Mouse (Mus musculus): Measurements from ENCODE around the gene Slc52a3.

The Slc52a3 gene

DNA sequence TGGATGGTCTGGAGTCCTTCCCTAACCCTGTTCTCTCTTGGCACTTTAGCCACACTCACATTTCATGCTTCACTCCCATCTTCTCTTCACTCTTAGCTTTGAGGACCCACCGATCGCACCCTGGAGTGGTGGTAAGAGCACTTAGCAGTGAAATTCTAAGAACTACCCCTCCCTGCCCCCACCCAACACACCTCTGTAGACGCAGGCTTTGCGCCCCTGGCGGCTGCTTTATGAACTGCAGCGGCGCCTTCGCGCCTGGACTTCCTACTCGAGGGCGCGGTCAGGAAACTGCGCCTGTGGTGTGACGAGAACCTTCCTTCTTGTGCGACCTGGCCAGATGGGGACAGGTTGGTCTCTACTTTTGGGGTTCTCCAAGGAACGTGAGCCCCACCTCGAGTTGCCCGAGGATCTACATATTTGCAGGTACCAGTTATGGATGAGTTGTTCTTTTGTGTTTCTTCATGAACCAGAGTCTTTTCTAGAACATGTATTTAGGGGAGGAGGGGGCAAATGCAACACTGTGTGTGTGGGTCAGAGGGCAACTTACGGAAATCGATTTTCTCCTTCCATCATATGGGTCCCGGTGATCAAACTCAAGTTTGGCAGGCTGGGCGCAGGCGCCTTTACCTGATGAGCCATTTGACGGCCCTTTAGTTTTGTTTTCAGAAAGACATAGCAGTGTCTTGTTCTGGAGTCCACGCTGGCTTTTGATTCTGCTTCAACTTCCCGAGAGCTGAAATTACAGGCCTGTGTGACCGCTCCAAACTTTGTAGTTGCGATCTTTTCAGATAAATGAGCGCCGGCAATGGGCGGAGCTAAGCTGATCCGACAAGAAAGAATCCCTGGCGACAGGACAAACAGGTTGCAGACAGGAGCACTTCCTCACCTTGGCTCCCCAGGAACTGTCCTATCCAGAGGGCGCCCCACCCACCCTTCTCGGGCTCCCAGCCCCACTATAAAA lies at the start of gene Slc52a3:
Slc52a3 (plus strand) TSS at position 283 of the 961 bp plus-strand sequence.
- peak; percentile 86 to 89 for DNase-seq (ENCODE audit: low spot score in 2 of 2)

DNA sequence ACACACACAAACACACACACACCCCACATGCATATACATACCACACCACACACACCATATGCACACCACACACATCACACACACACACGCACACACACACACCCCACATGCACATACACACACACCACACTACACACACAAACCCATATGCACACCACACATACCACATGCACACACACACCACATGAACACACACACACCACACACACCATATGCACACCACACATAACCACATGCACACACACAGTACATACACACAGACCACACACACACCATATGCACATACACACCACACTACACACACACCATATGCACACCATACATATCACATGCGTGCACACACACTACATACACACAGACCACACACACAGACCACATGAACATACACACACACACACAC lies 48.7 kb upstream of the Slc52a3 start:
- DNase-seq (ENCODE audit: low spot score in 2 of 2): no peak

DNA sequence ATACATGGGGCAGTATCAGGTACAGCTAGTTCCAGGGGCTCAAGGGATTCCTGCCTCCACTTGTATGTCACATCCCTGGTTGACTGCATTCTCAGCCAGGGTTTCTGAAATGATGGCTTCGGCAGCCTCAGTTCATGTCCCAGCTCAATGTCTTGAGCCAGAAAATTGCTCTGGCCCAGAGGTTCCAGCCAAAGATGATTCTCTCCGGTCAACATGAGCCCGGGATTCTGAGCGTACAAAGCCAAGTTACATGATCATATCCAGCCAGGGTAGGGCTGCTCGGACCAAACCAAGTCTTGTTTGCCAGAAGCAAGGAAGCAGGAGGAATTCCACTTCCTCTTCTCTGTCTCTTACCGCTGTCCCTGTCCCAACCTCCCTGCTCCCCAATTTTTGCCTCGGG lies 48.0 kb upstream of the Slc52a3 start:
- no peak for DNase-seq (ENCODE audit: low spot score in 2 of 2)

DNA sequence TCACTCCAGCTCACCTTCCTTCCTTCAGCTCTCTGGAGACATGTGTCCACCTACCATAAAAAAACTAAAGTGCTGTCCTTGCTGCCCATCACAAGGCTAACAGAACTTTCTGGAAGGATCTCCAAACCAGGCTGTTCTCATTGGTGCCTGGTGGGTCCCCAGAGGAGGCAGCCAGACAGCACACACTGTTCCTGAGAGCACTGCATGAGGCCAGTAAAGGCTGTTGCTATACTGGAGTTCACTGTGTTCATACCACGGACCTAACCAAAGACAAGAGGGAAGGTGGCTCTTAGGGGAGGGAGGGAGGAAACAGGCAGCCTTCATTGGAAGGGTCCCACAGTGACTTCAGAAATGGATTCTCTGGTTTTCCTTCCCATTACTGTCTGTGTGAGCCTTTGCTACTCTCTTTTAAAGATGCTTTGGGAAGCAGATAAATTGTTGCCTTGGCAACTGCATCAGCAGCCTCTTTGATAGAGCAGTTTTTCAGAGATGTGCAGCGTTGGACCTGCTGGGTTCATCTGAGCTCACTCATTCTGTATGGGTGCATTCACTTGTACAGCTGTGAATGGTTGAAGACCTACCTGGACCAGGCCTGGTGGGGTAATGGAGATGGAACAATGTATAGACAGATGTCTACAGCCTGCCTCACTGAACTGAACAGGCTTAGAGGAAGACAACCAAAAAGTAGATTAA lies 47.1 kb upstream of the Slc52a3 start:
- no peak for DNase-seq (ENCODE audit: low spot score in 2 of 2)

DNA sequence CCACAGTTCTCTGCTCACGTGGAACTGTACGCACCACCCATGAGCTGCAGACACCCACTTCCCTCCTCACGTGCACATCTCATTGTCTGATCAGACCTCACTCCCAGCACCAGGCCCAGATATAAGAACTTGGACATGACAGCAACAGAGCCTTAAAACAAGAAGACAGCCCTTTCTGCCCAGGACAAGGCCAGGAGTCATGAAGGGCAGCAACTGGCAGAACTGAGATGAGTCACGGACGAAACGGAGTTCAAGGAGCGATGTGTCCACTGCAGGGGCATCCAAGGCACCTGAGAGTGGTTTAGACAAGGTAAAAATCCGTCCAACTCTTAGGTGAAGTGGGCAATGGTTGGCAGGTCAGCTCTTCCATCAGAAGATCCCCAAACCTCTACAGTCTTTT lies 42.6 kb upstream of the Slc52a3 start:
- no peak for DNase-seq (ENCODE audit: low spot score in 2 of 2)

DNA sequence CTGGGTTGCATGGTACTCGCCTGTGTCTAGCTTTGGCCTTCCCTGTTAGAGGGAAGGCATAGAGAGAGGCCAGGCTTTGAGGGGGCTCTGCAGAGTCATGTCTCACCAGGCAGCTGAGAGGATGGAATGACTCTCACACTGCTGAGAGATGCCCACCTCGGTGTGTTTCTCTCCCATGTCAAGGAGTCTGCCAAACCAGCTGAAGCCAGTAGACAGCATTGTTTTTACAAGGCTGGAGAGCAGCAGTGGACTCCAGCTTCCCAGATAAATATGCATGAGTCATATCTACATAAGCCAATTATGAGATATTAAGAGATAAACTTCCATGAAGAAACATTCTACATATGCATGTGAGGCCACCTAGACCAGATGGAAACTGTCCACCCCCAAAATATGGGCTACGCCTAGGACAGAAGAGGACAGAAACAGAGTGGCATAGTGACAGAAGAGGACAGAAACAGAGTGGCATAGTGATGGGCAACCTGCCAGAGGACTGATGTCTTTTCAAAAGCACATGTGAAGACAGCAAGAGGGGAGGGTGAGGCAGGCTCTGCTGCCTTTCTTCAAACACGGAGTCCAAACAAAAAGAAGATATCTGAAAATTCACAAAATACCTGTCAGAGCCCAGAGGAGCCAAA lies 39.7 kb upstream of the Slc52a3 start:
- DNase-seq (ENCODE audit: low spot score in 2 of 2): no peak

DNA sequence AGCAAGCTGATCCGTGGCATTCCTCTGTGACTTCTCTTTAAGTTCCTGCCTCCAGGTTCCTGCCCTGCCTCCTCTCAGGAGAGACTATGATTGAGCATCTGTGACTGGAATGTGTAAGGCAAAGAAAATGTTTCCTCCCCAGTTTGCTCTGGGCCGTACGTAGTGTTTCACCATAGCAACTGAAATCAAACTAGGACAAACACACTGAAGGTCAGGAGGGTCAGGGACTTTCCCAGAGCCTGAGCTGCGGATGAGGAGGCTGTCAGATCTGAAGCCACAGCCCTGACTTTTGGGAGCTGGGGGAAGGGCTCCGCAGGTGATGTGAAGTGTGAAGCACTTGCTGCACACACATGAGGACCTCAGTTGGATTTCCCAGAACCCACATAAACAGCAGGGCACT lies 37.0 kb upstream of the Slc52a3 start:
- no peak for DNase-seq (ENCODE audit: low spot score in 2 of 2)

DNA sequence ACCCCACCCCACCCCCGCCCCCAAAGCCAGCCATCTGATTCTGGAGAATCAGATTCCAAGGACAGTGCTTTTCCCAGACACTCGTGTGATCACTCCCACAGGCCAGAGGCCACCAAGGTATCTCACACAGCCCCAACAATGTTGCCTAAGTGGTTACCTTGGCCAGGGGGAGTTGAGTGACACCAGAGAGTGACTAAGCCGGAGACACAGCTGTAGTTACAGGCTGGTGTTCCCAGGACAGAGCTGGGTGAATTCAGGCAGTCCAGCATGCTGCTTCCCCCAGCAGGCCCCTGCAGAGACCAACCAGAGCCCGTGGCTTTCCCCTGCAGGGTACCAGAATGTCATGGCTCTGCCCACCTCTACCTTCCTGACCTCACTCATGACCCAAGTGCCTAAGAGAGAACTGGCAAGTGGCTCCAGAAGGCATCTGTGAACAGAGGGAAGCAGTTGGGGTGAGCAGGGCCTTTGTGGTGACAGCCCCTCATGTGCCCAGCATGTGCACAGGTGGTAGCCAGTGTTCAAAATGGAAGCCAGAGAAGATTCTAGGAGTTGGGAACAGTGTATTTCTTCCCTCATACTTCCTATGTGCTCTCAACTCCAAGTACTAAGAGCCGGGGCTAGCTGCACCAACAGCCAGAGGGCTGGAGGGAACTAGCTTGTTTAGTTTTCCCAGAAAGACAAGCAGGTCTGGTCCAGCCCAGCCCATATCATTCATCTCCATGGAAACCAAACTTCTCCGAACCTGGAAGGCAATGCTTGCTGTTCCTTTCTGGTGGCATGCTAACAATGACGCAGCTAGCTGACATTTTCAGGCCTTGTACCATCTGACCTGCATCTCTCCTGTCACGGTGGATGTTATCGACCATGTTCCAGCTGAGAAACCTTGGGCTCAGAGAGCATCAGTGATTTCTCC lies 34.8 kb upstream of the Slc52a3 start:
- DNase-seq (ENCODE audit: low spot score in 2 of 2): no peak

DNA sequence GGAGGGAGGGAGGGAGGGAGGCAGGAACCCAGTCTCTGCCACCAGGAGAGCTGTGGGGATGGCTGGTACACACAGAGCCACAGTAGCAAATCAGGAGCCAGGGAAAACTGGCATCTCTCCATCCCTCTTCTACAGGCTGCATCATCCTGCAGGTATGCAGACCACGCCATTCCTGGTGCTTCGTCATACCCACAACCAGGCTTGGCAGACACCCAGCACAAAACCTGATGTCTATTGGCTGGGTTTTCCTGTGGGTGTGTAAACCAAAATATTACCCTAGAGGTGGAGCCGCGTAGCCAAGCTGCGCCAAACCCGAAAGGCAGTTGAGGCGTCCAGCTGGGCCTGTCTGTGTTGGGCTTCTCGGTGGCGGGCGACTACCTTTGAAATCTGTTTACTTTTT lies 33.8 kb upstream of the Slc52a3 start:
- DNase-seq (ENCODE audit: low spot score in 2 of 2): no peak

DNA sequence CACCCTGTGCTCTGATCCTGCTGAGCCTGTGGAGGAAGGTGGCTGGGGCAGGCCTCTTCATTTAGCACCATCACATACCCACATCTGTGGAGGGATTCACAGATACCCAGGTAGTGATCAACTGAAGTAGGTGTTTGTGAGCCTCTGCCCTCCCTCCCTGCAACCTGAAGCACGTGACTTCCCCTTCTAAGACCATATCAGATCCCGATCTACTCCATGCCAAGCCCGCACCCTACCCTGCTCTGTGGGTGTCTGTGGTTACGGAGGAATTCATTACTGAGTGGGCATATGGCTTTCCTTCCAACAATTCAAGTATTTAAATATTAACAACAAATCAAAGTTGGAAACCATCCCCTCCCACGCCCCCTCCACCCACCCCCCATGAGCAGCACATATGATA lies 33.0 kb upstream of the Slc52a3 start:
- no peak for DNase-seq (ENCODE audit: low spot score in 2 of 2)

DNA sequence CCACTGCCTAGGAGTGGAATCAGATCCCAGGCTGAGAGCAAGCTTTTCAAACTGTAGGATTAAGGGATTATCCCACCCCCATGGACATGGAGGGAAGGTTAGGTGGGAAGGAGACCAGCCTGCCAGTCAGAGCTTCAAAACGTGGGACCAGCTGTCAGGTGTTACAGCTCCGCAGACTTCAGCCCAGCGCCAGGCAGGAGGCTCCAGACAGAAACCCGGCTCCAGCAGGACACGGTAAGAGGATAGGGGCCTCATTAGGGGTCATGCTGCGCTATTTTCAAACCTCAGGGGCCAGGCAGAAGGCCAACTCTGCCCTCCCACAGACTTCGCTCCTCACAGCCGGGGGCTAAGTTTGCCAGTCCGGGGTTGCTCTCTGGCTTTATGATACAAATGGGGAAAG lies 32.3 kb upstream of the Slc52a3 start:
- DNase-seq (ENCODE audit: low spot score in 2 of 2): no peak

DNA sequence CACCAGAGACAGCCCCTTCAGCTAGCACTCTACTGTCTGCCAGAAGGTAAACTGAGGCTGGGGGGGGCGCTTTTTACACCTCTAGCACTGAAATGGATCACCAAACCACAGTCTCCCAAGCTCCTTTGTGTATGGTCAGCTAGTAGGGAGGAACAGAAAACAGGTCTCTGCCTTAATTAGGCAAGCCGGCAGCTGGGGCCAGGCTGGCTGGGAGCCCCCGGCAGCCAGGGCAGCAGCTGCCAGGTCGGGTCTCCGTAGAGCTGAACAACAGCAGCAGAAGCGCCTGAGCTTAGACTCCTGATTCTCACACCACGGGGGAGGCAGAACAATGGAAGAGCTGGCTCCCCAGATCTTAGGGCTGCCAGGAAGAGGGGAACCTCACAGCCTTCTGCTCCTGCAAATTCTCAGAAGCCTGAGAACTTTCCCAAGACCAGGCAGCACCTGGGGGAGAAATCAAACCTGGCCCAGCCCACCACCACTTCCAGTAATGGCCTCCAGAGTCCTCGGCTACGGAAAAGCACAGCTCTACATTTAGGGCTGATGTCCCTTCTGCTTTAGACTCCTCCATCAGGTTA lies 29.0 kb upstream of the Slc52a3 start:
- DNase-seq (ENCODE audit: low spot score in 2 of 2): no peak

DNA sequence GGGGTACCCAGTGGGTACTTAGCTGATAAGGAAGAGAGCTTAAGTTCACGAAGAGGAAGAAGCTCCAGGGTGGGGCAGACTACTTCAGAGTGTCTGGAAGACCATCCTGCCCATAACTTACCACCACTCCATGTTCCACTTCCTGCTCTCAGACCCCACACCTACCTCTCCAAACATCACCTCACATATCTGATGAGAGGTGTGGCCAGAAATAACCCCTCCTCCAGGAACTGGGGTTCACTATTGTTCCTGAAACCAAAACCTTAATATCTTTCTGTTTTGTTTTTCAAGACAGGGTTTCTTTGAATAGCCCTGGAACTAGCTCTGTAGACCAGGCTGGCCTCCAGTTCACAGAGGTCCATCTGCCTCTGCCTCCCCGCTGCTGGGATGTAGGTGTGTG lies 28.5 kb upstream of the Slc52a3 start:
- DNase-seq (ENCODE audit: low spot score in 2 of 2): no peak

DNA sequence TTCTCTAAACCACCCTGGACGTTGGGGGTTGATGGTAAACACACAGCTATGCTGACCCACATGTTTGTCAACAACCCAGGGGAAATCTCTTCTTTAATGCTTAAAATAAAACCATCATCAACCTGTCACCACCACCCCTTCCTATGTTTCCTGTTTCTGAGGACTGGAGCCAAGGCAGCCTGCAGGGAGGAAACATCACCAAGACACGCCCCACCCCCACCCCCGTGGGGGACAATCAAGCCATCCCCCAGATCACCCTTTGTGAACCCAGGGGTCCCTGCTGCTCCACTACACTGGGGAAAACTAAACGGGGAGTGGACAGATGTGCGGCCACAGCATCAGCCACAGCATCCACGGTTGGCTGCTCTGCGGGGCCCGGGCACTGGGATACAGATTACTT lies 27.9 kb upstream of the Slc52a3 start:
- no peak for DNase-seq (ENCODE audit: low spot score in 2 of 2)

DNA sequence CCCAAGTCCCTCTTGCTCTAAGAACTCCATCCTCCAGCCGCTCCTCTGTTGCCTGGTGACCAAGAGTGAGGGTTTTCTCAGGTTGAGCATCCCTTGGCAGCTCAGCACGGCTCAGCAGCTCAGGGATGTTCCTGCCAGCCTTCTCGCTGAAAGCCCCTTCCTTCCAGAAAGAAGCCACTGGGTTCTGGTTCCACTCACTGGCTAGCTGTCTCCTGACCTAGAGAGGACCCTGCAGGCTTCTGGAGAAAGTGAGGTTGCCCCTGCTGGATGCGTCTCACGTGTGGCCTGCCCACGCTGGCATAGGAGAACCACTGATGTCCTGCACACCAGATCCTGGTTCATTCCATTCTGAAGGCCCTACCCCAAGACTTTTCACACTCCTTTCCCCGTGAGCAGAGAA lies 27.3 kb upstream of the Slc52a3 start:
- no peak for DNase-seq (ENCODE audit: low spot score in 2 of 2)

DNA sequence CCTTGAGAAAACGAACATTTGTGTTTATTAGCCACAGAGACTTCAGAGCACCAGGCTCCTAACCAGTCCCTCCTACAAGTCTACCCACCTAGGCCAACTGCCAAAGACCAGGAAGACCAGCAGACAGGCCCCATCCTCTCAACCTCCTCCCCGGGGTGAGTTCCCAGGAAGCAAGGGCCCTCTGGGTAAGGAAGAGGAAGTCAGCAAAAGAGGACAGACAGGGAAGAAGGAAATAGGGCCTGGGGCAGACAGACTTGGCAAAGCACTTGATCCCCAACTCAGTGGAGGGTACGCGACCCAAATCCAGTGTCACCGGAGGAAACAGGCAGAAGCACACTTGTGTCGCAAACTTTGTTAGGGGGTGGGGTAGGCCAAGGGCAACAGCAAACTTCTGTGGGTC lies 26.9 kb upstream of the Slc52a3 start:
- no peak for DNase-seq (ENCODE audit: low spot score in 2 of 2)

DNA sequence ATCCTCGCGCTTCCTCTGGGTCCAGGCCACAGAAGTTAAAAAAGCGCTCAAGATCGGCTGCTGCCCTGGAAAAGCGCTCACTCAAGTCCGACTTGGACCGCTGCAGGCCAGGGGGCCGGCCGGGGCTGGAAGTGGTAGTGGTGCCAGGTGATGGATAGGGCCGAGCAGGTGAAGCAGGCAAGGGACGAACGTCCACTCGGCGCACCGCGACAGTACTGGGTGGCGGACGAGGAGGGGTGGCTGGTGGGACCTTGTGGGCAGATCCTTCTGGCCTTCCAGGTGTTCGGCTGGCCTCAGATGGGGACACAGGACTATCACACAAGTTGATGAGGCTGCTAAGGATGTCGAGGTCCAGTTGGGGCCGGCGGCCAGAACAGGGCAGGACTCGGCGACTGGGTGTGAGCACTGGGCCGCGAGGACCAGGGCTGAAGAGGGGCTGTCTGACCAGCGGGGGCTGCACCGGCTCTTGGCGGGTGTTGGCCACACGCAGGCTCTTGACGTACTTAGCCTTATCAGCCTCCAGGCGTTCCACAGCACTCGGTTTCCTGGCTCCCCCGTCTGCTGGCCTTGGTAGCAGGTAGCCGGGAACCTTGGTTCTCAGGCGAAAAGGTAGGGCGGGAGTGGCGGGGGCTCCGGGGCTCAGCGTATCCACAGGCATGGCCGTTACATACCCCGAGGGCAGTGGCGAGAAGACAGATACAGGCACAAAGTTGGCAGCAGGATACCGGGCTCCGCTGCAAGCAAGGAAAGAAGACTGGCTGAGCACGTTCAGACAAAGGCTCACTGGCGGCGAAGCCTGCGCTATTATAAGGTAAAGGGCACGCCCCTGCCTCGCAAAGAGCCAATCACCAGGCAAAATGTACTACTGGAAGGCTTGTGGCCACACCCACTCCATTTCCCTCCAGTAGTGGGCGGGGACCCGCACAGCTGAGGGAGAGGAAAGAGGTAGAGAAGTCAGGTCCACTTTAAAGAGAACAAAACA lies 25.8 kb upstream of the Slc52a3 start:
- peak; percentile 40 to 67 for DNase-seq (ENCODE audit: low spot score in 2 of 2)

DNA sequence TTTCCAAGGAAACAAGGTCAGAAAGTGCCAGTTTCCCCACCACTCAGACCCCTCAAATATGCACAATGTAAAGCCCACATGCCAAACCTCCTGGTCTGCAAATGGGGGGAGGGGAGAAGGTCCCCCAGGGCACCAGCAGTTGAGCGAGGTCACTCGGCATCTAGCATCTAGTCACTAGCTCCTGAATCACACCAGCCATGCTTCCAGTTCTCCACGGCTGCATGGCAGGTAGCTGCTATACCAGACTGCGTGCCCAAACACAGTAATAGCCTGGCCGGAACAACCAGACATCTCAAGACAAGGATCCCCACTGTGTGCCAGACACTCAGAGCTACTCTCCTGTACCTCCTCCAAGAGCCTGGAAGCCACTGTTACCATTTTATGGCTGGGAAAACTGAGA lies 24.6 kb upstream of the Slc52a3 start:
- DNase-seq (ENCODE audit: low spot score in 2 of 2): no peak

DNA sequence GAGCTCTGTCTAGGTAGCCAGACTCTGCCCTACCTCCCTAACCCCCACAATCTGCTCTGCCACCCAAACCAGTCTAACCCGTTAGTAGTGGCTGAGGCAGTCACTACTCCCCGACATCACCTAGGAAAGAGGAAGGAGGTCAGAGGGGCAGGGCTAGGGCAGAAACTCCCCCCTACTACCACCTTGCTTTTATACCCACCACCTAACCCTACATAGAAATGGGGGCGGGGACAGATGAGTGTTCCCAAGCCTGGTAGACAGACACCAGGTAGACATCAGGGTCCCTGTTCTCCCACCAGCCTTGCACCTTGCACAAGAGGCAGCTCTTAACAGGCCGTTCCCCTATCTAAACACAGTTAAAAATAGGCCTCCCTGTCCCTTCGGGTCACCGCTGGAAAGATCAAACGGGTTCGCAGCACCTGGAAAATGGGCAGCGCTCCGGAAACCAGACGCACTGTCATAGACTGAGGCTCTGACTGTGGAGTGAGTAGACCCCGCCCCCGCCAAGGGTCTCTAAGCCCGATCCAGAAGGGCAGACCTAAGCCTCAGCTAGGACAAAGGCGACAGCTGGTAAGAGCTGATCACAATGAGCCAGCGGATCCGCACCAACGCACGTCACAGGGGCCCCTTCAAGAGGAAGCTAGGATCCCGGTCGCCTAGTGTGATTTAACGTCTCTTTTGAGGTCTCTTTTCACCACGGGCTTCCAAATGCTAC lies 23.3 kb upstream of the Slc52a3 start:
- DNase-seq (ENCODE audit: low spot score in 2 of 2): peak; percentile 48 to 55
